Mouse (Mus musculus) MEL (cell line): ENCODE results near the gene Slc44a2. TPM values are rescaled to one million over a fixed set of nuclear protein-coding genes. Genes with fewer than 3 reads are reported as not detected.

Experiments used
- DNase-seq: peaks from one replicate; pipeline ENCODE4 v3.0.0; 2011; ENCODE audit warnings: low read depth, low spot score
- H3K27ac ChIP-seq: 2 replicates; pipeline ENCODE4 v1.5.1; 2012; ENCODE audit warnings: low read depth, mild to moderate bottlenecking, control low read depth, low read length, moderate library complexity; ENCODE audit not compliant: control insufficient read depth
- H3K27me3 ChIP-seq, 2 experiments: fragments of 150-350 bp in 1 of 2; sonication (generic) in 1 of 2; 2 replicates each; pipeline ENCODE4 v1.6.1; 2012; ENCODE audit warnings: low read length in 2 of 2, mild to moderate bottlenecking in 2 of 2, improper control_type of control experiment in 1 of 2, moderate library complexity in 1 of 2; ENCODE audit not compliant: insufficient read depth in 2 of 2, control insufficient read depth in 1 of 2
- H3K36me3 ChIP-seq, 2 experiments: 2 replicates each; pipeline ENCODE4 v1.6.1; 2012 to 2014; ENCODE audit warnings: low read length in 2 of 2, improper control_type of control experiment in 1 of 2, inconsistent platforms in 1 of 2, mild to moderate bottlenecking in 1 of 2; ENCODE audit not compliant: insufficient read depth in 2 of 2, control insufficient read depth in 1 of 2
- H3K4me1 ChIP-seq, 2 experiments: fragments of 150-350 bp in 1 of 2; sonication (generic) in 1 of 2; 2 replicates each; pipeline ENCODE4 v1.6.1; 2012; ENCODE audit warnings: low read length in 2 of 2, improper control_type of control experiment in 1 of 2, mild to moderate bottlenecking in 1 of 2; ENCODE audit not compliant: insufficient read depth in 2 of 2, control insufficient read depth in 1 of 2
- H3K4me3 ChIP-seq, 2 experiments: fragments of 150-350 bp in 1 of 2; sonication (generic) in 1 of 2; 2 replicates each; pipeline ENCODE4 v1.5.1; 2012; ENCODE audit warnings: low read depth in 2 of 2, low read length in 2 of 2, mild to moderate bottlenecking in 2 of 2, moderate library complexity in 2 of 2, control low read depth in 1 of 2, improper control_type of control experiment in 1 of 2; ENCODE audit not compliant: control insufficient read depth in 1 of 2, insufficient read depth in 1 of 2
- H3K79me2 ChIP-seq: 2 replicates; pipeline ENCODE4 v1.6.1; 2012; ENCODE audit warnings: mild to moderate bottlenecking, low read length, moderate library complexity; ENCODE audit not compliant: control insufficient read depth, poor library complexity, insufficient read depth
- H3K9ac ChIP-seq: 2 replicates; pipeline ENCODE4 v1.6.1; 2012; ENCODE audit warnings: low read depth, mild to moderate bottlenecking, control low read depth, low read length, moderate library complexity; ENCODE audit not compliant: control insufficient read depth, poor library complexity, severe bottlenecking
- H3K9me3 ChIP-seq: fragments of 150-350 bp; sonication (generic); replicated peaks from 2 replicates; pipeline ENCODE4 v1.6.1; 2012; ENCODE audit warnings: mild to moderate bottlenecking, low read length, improper control_type of control experiment, moderate library complexity; ENCODE audit not compliant: insufficient read depth
- BHLHE40 ChIP-seq: IDR thresholded peaks from 2 replicates; pipeline ENCODE4 v1.6.1; 2012; ENCODE audit warnings: low read depth, mild to moderate bottlenecking, inconsistent platforms, low read length, improper control_type of control experiment, borderline replicate concordance
- CTCF ChIP-seq, 3 experiments: IDR thresholded peaks in 2 of 3; conservative IDR thresholded peaks in 1 of 3; 2 replicates each; pipeline ENCODE4 v1.5.1; 2011 to 2012; ENCODE audit warnings: low read length in 3 of 3, low read depth in 2 of 3, mild to moderate bottlenecking in 2 of 3, improper control_type of control experiment in 1 of 3, inconsistent platforms in 1 of 3, mixed read lengths in 1 of 3, moderate library complexity in 1 of 3; ENCODE audit not compliant: control insufficient read depth in 1 of 3, insufficient read depth in 1 of 3, poor library complexity in 1 of 3, severe bottlenecking in 1 of 3
- EP300 ChIP-seq, 2 experiments: IDR thresholded peaks; 2 replicates each; pipeline ENCODE4 v1.6.1; 2011; ENCODE audit warnings: improper control_type of control experiment in 2 of 2, low read length in 2 of 2, low read depth in 1 of 2, mild to moderate bottlenecking in 1 of 2
- ETS1 ChIP-seq: IDR thresholded peaks from 2 replicates; pipeline ENCODE4 v1.6.1; 2012; ENCODE audit warnings: low read depth, mild to moderate bottlenecking, inconsistent platforms, low read length, improper control_type of control experiment, moderate library complexity
- GABPA ChIP-seq: IDR thresholded peaks from 2 replicates; pipeline ENCODE4 v1.6.1; 2012; ENCODE audit warnings: low read depth, mild to moderate bottlenecking, inconsistent platforms, low read length, improper control_type of control experiment, moderate library complexity
- GATA1 ChIP-seq: IDR thresholded peaks from 2 replicates; pipeline ENCODE4 v1.6.1; 2011; ENCODE audit warnings: low read depth, low read length, improper control_type of control experiment
- MAFK ChIP-seq: IDR thresholded peaks from 2 replicates; pipeline ENCODE4 v1.6.1; 2011; ENCODE audit warnings: low read depth, mild to moderate bottlenecking, low read length, improper control_type of control experiment, borderline replicate concordance
- MAX ChIP-seq: IDR thresholded peaks from 2 replicates; pipeline ENCODE4 v1.6.1; 2011; ENCODE audit warnings: low read length, improper control_type of control experiment
- MAZ ChIP-seq: IDR thresholded peaks from 2 replicates; pipeline ENCODE4 v1.6.1; 2012; ENCODE audit warnings: low read depth, mild to moderate bottlenecking, inconsistent platforms, low read length, improper control_type of control experiment
- MYB ChIP-seq: IDR thresholded peaks from 2 replicates; pipeline ENCODE4 v1.6.1; 2011; ENCODE audit warnings: mild to moderate bottlenecking, low read depth, low read length, improper control_type of control experiment
- NELFE ChIP-seq: IDR thresholded peaks from 2 replicates; pipeline ENCODE4 v1.6.1; 2011; ENCODE audit warnings: low read depth, low read length, improper control_type of control experiment
- POLR2A ChIP-seq, 2 experiments: IDR thresholded peaks; 2 replicates each; pipeline ENCODE4 v1.6.1; 2011 to 2012; ENCODE audit warnings: low read length in 2 of 2, mild to moderate bottlenecking in 2 of 2, control low read depth in 1 of 2, improper control_type of control experiment in 1 of 2, low read depth in 1 of 2, moderate library complexity in 1 of 2; ENCODE audit not compliant: control insufficient read depth in 1 of 2, insufficient read depth in 1 of 2, poor library complexity in 1 of 2
- RCOR1 ChIP-seq: IDR thresholded peaks from 2 replicates; pipeline ENCODE4 v1.6.1; 2012; ENCODE audit warnings: low read depth, mild to moderate bottlenecking, inconsistent platforms, low read length, improper control_type of control experiment
- SIN3A ChIP-seq: IDR thresholded peaks from 2 replicates; pipeline ENCODE4 v1.6.1; 2012; ENCODE audit warnings: low read length, improper control_type of control experiment, inconsistent platforms
- TAL1 ChIP-seq: IDR thresholded peaks from 2 replicates; pipeline ENCODE4 v1.6.1; 2012; ENCODE audit warnings: mild to moderate bottlenecking, inconsistent platforms, low read length, moderate library complexity, mixed read lengths
- TBP ChIP-seq: IDR thresholded peaks from 2 replicates; pipeline ENCODE4 v1.8.0; 2011; ENCODE audit warnings: low read depth, low read length, improper control_type of control experiment
- TCF12 ChIP-seq: IDR thresholded peaks from 2 replicates; pipeline ENCODE4 v1.6.1; 2014; ENCODE audit warnings: low read depth, mild to moderate bottlenecking, inconsistent platforms, low read length, improper control_type of control experiment, moderate library complexity
- UBTF ChIP-seq: IDR thresholded peaks from 2 replicates; pipeline ENCODE4 v1.6.1; 2012; ENCODE audit warnings: low read depth, mild to moderate bottlenecking, inconsistent platforms, low read length, improper control_type of control experiment, moderate library complexity, borderline replicate concordance; ENCODE audit not compliant: insufficient read depth
- USF1 ChIP-seq: IDR thresholded peaks from 2 replicates; pipeline ENCODE4 v1.6.1; 2014; ENCODE audit warnings: low read depth, mild to moderate bottlenecking, inconsistent platforms, low read length, improper control_type of control experiment, moderate library complexity
- ZMIZ1 ChIP-seq: IDR thresholded peaks from 2 replicates; pipeline ENCODE4 v1.6.1; 2012; ENCODE audit warnings: low read depth, mild to moderate bottlenecking, inconsistent platforms, low read length, improper control_type of control experiment, moderate library complexity
- polyA plus RNA-seq, 2 experiments: library from polyadenylated mRNA; stranded (reverse) in 1 of 2; unstranded in 1 of 2; fragments of >175 nt in 1 of 2; fragments of >200 nt in 1 of 2; gene quantifications; 2 replicates each; pipeline versions ENCODE4 v1.2.1 to v1.2.4; 2012; ENCODE audit warnings: low replicate concordance in 2 of 2, low read depth in 1 of 2; ENCODE audit not compliant: insufficient read length in 2 of 2, insufficient read depth in 1 of 2, missing spikeins in 1 of 2
- total RNA-seq: library from RNA; depleted of rRNA; stranded (reverse); fragments of 300-350 nt; gene quantifications from 2 replicates; pipeline ENCODE4 v1.2.3, GENCODE M21; 2012

Gene Slc44a2
- total and polyA plus RNA-seq, 3 experiments = 27.3 to 121 TPM; not detected in 1

DNA sequence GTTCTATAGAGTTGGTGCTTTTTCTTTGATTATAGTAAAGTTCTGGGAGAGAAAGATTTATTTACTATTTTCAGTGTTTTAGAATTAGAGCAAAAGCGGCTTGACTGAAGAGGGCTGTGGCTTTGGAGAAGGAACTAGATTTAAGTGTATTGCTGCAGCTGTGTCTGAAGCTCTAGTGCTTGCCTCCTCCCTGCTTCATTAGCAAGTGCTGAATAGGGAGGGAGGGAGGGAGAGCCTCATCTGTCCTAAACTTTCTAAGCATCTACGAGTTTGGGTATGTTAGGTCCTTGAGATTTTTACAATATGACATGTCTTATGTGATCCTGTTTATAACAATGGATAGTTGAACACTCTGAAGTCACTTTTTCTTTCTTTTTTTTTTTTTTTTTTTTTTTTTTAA is 50.4 kb downstream of the Slc44a2 start:
- Histone ChIP-seq H3K4me1 (peaks cover 18 to 49% of the 10 kb centered on the region in 2 experiments), H3K27ac (no peak overlapping the region), H3K27me3 (no peaks in the 10 kb centered on the region), H3K9ac (peak overlapping the region; percentile 23), H3K9me3 (no peaks in the 10 kb centered on the region), H3K4me3 (no peak overlapping the region), H3K79me2 (peaks cover 74% of the 10 kb centered on the region), H3K36me3 (peaks cover 42 to 50% of the 10 kb centered on the region in 2 experiments)
- DNase-seq = peak; percentile 63
- no peak for TF ChIP-seq UBTF
- TF ChIP-seq ZMIZ1 = no peak
- TF ChIP-seq MAFK = no peak
- TF ChIP-seq USF1 = no peak
- TF ChIP-seq RCOR1 = no peak

DNA sequence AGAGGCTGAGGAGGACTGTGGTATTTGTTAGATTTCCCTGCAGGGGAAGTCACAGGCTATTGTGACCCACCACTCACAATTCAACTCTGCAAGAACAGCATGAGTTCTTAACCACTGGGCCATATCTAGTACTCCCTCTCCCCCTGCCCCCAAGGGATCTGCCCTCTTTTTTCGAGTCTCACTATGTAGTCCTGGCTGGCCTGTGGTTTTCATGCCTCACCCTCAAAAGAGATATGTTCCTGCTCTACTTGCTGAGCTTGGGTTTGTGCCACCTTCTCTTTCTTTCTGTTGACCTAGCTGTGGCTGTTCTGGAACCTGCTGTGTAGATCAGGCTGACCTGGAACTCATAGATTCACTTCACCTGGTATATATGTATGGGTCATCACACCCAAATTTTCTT is 52.0 kb downstream of the Slc44a2 start:
- Histone ChIP-seq H3K9me3 (no peaks in the 10 kb centered on the region), H3K27ac (no peak overlapping the region), H3K4me1 (peaks cover 14 to 38% of the 10 kb centered on the region in 2 experiments), H3K27me3 (no peaks in the 10 kb centered on the region), H3K9ac (no peak overlapping the region), H3K79me2 (peaks cover 90% of the 10 kb centered on the region), H3K36me3 (peaks cover 46 to 53% of the 10 kb centered on the region in 2 experiments), H3K4me3 (no peak overlapping the region)
- peak; percentile 58 for DNase-seq
- TF ChIP-seq NELFE (no peak), UBTF (0 out of 2 replicates have a peak, but pooled peaks have one; percentile 73)

DNA sequence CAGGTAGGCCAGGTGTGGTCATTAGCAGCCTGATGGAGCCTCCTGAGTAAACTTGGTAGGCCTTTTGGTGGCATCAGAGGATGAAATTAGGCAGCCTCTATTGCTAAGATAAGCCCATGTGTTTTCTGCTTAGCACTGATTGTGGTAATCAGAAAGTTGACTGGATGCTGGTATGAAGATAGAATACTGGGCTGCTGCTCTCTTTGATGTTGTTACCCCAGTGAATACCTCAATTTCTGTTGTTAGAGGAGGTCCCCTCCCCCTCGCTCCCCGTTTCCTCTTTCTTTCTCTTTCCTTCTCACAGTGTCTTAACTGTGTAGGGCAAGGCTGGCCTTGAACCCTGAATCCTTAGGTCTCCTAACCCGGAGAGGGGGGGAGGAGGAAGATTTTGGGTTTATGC is 58.7 kb downstream of the Slc44a2 start:
- no peak overlapping the region for H3K9ac ChIP-seq
- DNase-seq = peak; percentile 79
- no peak overlapping the region for H3K4me3 ChIP-seq
- TF ChIP-seq SIN3A (peak; percentile 30; the same call in 1 of the 2 replicates), GABPA (no peak), MYB (no peak), TCF12 (peak; percentile 91), GATA1 (peak; percentile 93), EP300 (IDR thresholded peaks at IDR 0.05; ENCODE audit: low read depth in 1 of 2, low read length in 2 of 2) (peak; percentile 88 to 91), MAX (peak; percentile 44; the same call in 1 of the 2 replicates), MAFK (no peak), TBP (no peak), RCOR1 (peak; percentile 97), BHLHE40 (peak; percentile 46; the same call in 1 of the 2 replicates), CTCF (IDR thresholded peaks at IDR 0.05 in 2 of 3, conservative IDR thresholded peaks at IDR 0.05 in 1 of 3; ENCODE audit: control insufficient read depth in 1 of 3, insufficient read depth in 1 of 3, low read depth in 2 of 3, low read length in 3 of 3, poor library complexity in 1 of 3, severe bottlenecking in 1 of 3) (no peak), ETS1 (peak; percentile 76), TAL1 (peak; percentile 80), POLR2A (IDR thresholded peaks at IDR 0.05; ENCODE audit: control insufficient read depth in 1 of 2, insufficient read depth in 1 of 2, low read depth in 1 of 2, low read length in 2 of 2, poor library complexity in 1 of 2) (peak in 1 of 2 experiments; percentile 8; a peak in 1 of 4 replicates), MAZ (no peak)
- no peaks in the 10 kb centered on the region for H3K9me3 ChIP-seq
- H3K4me1 ChIP-seq = peaks cover 20 to 23% of the 10 kb centered on the region in 2 experiments
- no peaks in the 10 kb centered on the region for H3K27me3 ChIP-seq
- no peak overlapping the region for H3K27ac ChIP-seq
- peaks cover 95% of the 10 kb centered on the region for H3K79me2 ChIP-seq
- peaks cover 53 to 77% of the 10 kb centered on the region in 2 experiments for H3K36me3 ChIP-seq
